Mouse (Mus musculus): ENCODE measurements around the gene Fcer1g. TPM values are rescaled to one million over a fixed set of nuclear protein-coding genes. Genes with fewer than 3 reads are reported as not detected.

Fcer1g gene
- total RNA-seq, 2 experiments from 2014 or later, result 8.7 to 10.1 TPM

GRCm38 (mm10) chr1:171265971-171266744, 32.0 kb upstream of the Fcer1g start:
- DNase-seq, result no peak

DNA sequence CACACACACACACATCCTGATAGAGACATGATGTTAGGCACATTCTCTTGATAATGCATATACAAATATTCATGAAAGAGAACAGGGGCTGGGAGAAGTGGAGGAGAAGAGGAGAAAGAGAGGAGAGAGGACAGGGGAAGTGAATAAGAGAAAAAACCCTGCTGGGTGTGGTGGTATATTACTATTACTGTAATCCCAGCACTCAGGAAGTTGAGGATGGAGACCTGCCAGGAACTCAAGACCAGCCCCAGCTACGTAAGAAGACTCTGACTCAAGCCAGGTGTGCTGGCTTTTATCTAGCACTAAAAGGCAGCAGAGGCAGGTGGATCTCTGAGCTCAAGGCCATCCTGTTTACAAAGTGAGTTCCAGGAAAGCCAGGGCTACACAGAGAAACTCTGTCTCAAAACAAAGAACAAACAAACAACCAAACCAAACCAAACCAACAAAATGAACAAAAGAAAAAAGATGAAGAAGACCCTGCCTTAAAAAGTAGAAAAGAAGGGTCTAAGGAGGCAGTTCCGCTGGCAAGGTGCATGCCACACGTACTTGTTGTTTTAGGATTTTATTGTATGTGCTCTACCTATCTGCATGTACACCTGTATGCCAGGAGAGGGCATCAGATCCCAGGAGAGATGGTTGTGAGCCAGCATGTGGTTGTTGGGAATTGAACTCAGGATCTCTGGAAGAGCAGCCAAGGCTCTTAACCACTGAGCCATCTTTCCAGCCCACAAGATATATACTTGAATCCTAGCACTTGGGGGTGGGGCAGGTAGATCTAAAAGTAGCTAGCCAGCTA, 29.7 kb upstream of the Fcer1g start:
- no peak for DNase-seq

DNA sequence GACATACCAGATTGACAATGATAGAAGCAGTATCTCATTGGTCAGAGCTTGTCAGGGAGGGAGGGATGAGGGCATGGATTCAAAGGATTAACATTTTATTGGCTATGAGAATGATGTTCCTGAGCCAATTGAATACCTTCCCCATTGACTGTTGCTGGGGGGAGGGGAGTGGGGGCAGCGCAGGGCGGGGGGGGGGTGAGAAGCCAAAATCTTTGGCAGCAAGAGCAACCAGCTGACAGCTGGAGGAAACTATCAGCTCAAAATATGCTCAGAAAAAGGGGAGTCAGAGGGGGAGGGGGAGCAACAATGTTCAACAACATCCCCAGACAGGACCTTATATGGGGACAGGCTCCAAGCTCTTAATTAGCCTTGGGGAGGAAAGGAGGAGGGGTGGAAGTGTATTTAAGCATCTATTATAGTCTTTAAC, 29.0 kb upstream of the Fcer1g start:
- peak; percentile 73 for DNase-seq

DNA sequence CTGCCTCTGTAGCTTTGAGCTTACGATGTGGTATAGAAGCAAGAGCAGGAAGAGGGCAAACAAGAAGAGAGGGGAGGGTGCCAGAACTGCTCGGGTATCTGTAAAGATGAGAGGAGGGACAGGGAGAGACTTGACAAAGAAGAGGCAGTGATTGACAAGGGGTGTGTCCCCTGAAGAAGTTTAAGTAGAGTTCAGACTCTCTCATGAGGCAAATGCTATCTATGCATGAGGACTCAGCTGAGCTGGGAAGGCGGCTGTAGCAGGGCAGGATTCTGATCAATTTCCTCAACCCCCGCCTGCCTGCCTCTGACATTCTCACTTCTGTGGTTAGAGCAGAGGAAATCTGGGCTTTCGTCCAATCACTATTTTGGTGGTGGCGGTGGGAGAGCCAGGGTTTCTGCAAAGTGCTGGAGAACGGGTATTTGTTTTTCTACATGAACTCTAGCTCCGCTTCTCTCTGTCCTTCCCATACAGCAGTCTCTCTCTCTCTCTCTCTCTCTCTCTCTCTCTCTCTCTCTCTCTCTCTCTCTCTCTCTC, 28.5 kb upstream of the Fcer1g start:
- peak; percentile 85 for DNase-seq

DNA sequence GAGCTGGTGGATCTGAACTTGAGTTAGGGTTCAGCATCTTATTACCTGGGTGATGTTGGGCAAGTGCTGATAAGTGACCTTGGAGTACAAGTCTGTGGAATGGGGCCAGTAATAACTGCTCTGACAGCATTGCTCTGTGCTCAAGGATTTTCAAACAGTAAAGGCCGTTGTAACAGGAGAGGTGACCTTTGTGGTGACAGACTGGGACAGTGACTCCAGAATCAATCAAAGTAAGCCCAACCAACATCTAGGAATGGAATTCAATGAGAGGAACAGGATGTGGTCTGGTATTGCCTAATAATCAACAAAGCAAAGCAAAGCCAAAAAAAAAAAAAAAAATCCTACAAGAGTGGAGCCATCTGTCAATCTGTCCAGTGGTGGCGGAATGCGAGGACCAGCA, 26.2 kb upstream of the Fcer1g start:
- DNase-seq, result no peak

DNA sequence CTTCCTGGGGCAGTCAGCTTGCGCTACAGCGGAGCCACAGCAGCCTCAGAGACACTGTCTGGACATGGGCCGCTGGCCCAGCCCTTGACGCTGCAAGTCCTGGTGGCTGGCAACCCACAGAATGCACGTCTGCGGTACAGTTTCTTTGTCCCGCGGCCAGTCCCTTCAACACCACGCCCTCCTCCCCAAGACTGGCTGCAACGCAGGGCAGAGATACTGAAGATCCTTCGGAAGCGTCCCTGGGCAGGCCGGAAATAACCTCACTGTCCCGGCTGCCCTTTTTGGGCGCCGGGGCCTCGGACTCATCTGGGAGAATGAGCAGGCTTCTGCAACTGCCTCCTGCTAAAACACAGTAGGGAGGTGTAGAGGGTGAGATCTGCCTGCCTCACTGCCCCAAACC, 24.8 kb upstream of the Fcer1g start:
- DNase-seq, result no peak

DNA sequence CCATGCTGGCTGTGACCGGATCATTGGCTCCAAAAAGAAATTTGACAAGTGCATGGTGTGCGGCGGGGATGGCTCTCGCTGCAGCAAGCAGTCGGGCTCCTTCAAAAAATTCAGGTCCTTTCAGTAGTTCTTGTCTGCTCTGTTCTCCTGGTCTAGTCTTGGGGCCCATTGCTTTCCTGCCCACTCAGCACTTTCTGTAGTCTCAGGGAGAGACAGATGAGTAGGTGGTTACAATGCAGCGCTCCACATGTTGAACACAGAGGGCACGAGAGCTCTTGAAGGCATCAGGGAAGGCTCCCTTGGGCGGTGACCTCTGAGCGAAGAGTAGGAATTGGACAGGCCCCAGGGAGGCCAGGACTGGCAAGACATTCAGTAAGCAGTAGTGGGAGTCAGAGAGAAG, 23.6 kb upstream of the Fcer1g start:
- DNase-seq, result no peak

DNA sequence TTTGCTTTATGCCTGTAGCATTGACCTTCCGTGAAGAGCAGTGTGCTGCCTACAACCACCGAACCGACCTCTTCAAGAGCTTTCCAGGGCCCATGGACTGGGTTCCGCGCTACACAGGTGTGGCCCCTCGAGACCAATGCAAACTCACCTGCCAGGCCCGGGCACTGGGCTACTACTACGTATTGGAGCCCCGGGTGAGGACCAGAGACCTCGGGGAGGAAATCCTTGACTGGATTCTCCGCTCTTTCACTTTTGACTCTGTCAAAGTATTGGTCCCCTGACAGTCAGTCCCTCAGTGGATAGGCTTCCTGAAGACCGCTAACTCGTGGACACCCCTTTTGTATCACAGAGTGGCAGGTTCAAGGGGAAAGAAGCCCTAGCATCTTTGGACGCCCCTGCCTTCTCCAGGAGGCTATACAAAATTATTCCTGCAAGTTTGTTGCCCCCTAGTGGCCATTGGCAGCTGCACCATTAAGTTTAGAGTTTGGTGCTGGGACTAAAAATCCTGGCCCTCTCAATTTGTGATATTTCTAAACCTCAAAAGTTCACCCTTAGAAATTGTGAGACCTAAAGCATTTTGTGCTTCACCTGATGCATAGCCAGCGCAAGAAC, 22.9 kb upstream of the Fcer1g start:
- DNase-seq, result peak; percentile 78

DNA sequence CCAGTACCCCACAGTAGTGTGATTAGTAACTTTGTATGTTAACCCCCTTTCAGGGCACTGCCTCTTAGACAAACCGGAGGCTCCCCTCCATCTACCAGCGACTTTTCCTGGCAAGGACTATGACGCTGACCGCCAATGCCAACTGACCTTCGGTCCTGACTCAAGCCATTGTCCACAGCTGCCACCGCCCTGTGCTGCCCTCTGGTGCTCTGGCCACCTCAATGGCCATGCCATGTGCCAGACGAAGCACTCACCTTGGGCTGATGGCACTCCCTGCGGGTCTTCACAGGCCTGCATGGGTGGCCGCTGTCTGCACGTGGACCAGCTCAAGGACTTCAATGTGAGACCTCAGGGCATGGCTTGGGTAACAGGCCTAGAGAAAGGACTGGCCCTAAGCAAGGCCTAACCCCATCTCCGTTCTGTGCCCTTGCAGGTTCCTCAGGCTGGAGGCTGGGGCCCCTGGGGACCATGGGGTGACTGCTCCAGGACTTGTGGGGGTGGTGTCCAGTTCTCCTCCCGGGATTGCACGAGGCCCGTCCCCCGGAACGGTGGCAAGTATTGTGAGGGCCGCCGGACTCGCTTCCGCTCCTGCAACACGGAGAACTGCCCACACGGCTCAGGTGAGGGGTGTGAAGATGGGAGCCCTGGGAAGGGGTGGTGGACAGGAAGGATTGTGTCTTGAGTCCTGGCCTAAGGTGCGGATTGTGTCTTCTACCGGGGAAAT, 22.1 kb upstream of the Fcer1g start:
- DNase-seq, result no peak

DNA sequence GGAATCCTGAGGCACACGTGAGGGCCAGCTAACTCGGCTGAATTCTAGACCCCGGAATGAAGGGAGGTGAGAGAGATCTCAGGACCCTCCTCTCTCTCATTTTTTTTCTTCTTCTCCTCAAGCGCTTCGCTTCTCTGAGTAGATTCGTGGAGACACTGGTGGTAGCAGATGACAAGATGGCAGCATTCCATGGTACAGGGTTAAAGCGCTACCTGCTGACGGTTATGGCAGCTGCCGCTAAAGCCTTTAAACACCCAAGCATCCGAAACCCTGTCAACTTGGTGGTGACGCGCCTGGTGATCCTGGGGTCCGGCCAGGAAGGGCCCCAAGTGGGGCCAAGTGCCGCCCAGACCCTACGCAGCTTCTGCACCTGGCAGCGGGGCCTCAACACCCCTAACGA, 18.2 kb upstream of the Fcer1g start:
- DNase-seq, result no peak

GRCm38 (mm10) chr1:171251594-171252324, 17.6 kb upstream of the Fcer1g start:
- peak; percentile 58 for DNase-seq

GRCm38 (mm10) chr1:171250680-171251593, 16.8 kb upstream of the Fcer1g start, which contains the start of gene Ndufs2:
Ndufs2 (minus strand) TSS chr1:171251388.
- DNase-seq, result peak; percentile 52

GRCm38 (mm10) chr1:171249913-171250600, 15.9 kb upstream of the Fcer1g start, which contains the start of gene Adamts4:
Adamts4 (plus strand) TSS chr1:171250421.
- peak; percentile 75 for DNase-seq

DNA sequence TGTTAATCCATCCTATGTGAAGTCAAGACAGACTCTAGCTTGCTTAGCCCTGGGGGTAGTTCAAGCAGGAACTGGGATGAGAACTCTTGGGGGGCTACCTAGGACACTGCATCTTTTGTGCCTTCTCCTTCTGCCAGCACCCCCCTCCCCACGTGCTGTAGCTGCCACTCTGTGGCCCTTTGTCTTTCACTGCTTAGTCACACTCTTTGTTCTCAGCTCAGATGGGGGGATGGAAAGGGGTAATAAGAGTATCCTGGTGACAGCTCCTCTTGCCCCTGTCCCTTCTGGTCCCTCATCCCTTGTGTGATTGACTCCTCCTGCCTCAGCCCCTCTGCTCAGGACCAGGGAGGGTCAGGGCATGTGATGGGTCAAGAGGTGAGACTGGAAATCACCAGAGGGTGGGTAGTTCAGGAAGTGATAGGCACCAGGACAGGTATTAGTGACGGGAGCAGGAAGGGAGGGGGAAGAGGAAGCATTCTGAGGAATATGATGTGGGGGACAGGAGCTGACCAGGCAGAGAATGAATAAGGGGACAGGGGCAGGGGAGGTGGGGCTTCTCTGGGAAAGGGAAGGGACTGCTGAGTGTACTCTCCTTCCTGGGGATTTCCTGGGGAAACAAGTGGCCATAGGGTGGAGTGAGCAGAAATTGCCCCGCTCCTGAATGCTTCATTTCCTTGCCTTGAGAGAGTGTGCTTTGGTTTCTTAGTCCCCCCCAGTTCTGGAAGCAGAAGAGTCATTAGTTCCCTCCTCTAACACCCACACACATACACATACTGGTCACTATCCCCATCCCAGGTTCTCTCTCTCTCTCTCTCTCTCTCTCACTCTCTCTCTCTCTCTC, 14.4 kb upstream of the Fcer1g start:
- DNase-seq, result no peak

DNA sequence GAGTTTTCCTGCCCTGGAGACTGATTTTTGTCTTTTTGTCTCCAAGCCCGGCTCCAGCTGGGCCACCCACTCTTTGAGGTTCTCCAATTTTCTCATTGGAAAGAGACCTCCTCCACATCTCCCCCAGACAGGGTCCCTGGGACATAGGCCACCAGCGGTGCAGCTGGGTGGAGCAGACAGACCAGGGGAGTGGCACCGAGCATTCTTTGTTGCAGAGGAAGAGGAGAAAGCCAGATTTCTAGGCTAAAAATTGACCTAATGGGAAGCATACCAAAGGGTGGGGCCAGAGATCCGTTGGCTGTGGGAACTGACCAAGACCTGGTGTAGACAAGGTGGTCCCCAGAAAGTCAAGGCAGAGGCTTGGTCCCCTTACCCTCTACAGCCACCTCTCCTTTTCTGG, 13.8 kb upstream of the Fcer1g start:
- peak; percentile 54 for DNase-seq

DNA sequence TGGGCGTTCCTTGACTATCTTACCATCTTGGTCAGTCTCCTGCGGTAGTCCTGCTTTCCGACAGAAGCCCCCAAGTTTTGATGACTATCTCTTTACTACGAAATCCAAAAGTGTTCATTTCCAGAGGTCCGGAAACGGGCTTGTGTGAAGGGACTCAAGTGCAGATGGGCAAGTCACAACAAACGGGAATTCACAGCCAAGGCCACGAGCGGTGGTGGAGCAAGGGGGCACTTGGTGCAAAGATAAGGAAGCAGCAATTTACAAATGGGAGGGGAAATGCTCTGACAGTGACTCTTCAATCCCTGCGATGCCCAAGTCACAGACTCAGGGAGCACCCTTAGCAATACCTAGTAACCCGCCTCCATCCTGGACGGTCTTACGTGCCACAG, 13.3 kb upstream of the Fcer1g start:
- DNase-seq, result no peak

DNA sequence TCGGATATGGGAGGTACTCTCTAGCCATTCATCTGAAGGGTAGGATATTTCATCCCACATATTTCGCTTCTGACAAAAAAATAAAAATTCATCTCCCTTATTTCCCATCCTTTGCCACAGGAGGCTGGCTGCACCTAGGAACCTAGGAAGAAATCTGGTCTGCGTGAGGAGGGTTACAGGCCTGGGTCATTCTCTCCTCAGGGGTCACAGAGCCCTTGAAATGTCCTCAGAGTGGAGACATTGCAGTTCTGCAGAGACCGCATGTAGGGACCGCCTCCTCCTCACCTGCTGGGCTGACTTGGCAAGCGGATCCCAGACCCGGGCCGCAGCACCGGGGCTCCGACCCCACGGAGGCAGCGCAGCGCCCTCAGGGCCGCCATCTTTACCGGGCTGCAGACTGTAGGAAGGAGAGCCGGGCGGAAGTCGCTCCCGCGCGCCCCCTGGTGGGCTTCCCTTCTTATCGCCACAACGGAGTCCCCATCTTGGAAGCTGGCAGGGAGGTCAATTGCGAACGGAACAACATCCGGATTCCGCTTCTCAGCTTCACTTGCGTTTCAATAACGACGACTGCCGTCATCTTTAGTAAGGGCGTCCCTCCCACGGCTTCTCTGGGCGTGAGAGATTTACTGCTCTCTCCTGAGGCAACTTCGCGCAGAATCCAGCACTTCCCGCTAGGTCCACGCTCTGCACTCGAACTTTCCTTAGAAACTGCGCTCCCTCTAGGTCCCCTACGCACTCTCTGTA, 12.7 kb upstream of the Fcer1g start:
- DNase-seq, result peak; percentile 98

DNA sequence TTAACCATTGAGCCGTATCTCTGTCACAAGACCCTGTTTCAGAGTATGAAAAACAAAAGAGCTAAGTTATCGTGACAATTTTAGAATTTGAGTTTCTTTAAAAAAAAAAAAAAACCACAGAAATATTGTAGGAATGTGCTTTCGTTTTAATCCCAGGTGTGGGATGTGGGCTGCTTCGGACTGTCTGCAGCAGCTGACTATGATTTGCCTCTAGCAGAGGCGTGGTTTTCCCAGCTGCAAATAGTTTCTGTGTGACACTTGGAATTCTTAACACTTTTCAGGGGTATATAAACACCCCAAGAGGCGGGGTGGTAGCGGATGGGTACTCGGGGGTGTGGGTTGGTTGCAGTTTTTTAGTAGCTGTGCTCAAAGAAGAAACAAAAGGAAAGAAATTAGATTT, 11.2 kb upstream of the Fcer1g start:
- no peak for DNase-seq
